Mouse (Mus musculus) heart, embryonic 13.5 days (tissue): ENCODE data around the gene Tmem209. TPM values are rescaled to one million over a fixed set of nuclear protein-coding genes. Genes with fewer than 3 reads are reported as not detected.

Experiments
- ATAC-seq: fragments of 200-750 bp; cut with Nextera tagmentation; 2 replicates; pipeline ENCODE4 v1.8.0; 2017; ENCODE audit warnings: moderate TSS enrichment; ENCODE audit not compliant: insufficient number of reproducible peaks, low FRiP score, low TSS enrichment; ENCODE audit errors: extremely low read depth
- H3K27ac ChIP-seq: fragments of 300-500 bp; sonication (generic); replicated peaks from 2 replicates; pipeline ENCODE4 v1.5.1; 2015; ENCODE audit warnings: moderate library complexity, mild to moderate bottlenecking, inconsistent platforms
- H3K27me3 ChIP-seq: fragments of 300-500 bp; sonication (generic); replicated peaks from 2 replicates; pipeline ENCODE4 v1.6.1; 2015; ENCODE audit warnings: mild to moderate bottlenecking, inconsistent platforms
- H3K36me3 ChIP-seq: fragments of 300-500 bp; sonication (generic); 2 replicates; pipeline ENCODE4 v1.6.1; 2015; ENCODE audit warnings: mild to moderate bottlenecking, inconsistent platforms
- H3K4me1 ChIP-seq: fragments of 300-500 bp; sonication (generic); 2 replicates; pipeline ENCODE4 v1.6.1; 2015; ENCODE audit warnings: inconsistent platforms
- H3K4me2 ChIP-seq: fragments of 300-500 bp; sonication (generic); 2 replicates; pipeline ENCODE4 v1.6.1; 2015; ENCODE audit warnings: inconsistent platforms, mild to moderate bottlenecking, moderate library complexity
- H3K4me3 ChIP-seq: fragments of 300-500 bp; sonication (generic); 2 replicates; pipeline ENCODE4 v1.5.1; 2015; ENCODE audit warnings: moderate library complexity, mild to moderate bottlenecking, inconsistent platforms
- H3K9ac ChIP-seq: fragments of 300-500 bp; sonication (generic); 2 replicates; pipeline ENCODE4 v1.6.1; 2015; ENCODE audit warnings: inconsistent platforms, mild to moderate bottlenecking, moderate library complexity
- H3K9me3 ChIP-seq: fragments of 300-500 bp; sonication (generic); 2 replicates; pipeline ENCODE4 v1.6.1; 2016; ENCODE audit warnings: inconsistent platforms
- WGBS: fragments of 180-500 bp; shearing (Covaris S2); methylation state at CpG from one replicate; pipeline ENCODE4 v1.1.7; 2015; ENCODE audit warnings: mixed read lengths; 5-methylcytosine and 5-hydroxymethylcytosine counted together
- polyA plus RNA-seq: library from polyadenylated mRNA; unstranded; fragments of >200 nt; fragmentation: Nextera tagmentation; extraction: Ambion mirVana; gene quantifications from 2 replicates; pipeline ENCODE4 v1.2.1, GENCODE M21; 2015

Gene Tmem209
- polyA plus RNA-seq, 1 experiment from 2014 or later = 24.2 TPM

DNA sequence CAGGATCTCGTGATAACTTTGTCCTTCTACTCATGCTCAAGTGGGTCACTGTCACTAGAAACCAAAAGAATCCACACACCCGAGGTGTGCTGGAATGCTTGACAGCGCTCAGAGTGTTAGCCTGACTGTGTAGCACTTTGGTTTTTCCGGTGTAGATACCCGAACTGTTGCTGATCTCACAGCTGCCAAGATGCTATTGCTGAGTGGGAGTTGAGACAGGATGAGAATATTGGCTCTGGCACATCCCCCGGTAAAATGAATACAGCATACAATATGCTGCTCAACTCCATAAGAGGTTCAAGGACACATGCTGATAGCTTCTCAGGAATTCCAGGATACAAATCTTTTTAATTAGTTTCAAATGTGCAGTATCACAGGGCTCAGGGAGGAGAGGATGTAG is 19.2 kb upstream of the Tmem209 start:
- 18% methylated on average over 6 of the region's 6 CpGs for WGBS
- ATAC-seq = peak; percentile 52; the same call in 1 of the 2 replicates
- H3K4me2 ChIP-seq = no peak overlapping the region

DNA sequence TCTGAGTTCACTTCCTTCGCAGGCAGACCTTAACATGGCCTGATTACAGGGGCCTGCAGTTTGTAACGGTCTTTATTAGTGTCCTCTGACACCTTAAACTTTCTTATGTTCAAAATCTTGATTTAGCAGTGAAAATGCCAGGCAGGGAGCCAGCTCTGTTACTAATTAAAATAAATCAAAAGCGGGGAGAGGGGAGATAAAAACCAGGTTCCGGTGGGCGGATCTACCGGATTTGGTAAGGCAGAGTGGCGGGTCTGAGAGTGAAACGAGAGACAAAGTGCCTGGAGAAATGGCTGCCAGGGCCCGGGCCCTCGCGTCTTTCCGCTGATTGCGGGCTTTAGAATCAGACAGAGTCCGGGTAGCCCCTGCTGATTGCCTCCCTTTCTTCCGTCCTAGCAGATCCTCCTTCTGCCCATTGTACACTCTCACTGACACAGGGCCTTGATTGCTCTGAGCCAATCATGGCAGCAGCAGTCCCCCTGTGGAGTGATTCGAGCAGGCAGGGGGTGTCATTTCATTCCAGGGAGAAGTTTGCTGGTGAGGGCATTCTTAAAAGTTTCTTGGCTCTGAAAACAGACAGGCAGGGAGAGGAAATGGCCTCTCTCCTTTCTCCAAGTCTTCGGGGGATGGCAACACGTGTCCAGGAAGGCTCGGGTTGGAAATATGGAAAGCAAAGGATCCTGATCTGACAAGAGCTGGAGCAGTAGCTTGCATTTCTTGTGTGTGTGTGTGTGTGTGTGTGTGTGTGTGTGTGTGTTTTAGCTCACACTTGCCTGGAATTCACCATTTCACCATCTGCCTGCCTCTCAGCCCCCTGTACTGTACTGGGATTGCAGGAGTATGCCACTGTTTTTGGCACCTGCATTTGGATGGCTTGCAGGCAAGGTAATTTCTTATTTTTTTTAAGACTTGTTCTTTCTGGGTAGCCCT is 17.3 kb upstream of the Tmem209 start:
- Histone ChIP-seq H3K27ac (peak overlapping the region; percentile 94), H3K27me3 (no peaks in the 10 kb centered on the region), H3K4me2 (peak overlapping the region; percentile 42), H3K4me3 (no peak overlapping the region), H3K9ac (peak overlapping the region; percentile 67), H3K9me3 (no peaks in the 10 kb centered on the region), H3K4me1 (peaks cover 59% of the 10 kb centered on the region), H3K36me3 (no peaks in the 10 kb centered on the region)
- ATAC-seq = 0 out of 2 replicates have a peak, but pooled peaks have one; percentile 22
- 18% methylated on average over 19 of the region's 19 CpGs for WGBS

More for the DNA sequence above, 19.2 kb upstream of the Tmem209 start:
- Histone ChIP-seq H3K4me3 (no peak overlapping the region), H3K36me3 (no peaks in the 10 kb centered on the region), H3K4me1 (peaks cover 59% of the 10 kb centered on the region), H3K9me3 (no peaks in the 10 kb centered on the region), H3K27me3 (no peaks in the 10 kb centered on the region), H3K27ac (peak overlapping the region; percentile 94), H3K9ac (peak overlapping the region; percentile 50; the same call in 1 of the 2 replicates)

DNA sequence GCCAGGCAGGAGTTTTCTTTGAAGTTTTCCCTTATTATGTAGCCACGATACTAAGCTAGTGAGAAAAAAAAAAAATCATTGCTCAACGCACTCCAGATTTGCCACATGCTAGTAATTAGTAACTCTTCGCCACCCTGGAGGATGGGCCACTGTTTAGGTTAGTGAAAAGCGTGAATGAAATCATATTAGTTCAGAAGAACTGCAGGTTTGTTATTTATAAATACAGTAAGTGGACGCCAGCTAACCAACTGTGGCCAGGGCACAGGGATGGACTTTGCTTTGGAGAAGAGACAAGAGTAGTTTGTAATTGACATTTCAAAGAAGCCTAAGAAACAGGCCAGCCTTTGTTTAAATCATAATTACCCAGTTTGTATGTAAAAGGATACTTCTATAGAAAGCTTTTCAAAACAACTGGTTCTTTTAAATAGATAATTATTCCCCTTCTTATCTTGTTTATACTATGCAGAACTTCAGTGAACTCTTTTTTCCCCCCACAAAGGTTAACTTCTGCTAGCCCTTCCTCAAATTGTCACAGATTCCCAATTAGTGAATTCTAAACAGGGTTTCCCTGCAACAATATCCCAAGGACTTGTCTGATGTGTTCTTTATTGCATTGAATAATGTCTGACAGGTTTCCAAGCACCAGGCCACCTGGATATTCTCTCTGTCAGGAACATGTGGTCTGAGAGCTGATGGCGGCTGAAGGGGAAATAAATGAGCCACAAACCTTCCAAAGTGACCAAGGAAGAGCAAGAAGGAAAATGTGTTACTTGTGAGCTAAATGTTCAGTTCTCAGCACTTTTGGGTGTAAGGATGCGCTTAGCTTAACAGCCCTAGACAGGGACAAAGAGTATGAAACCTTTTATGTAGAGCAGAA is 16.1 kb upstream of the Tmem209 start:
- Histone ChIP-seq H3K27me3 (no peaks in the 10 kb centered on the region), H3K4me2 (peak overlapping the region; percentile 2; the same call in 1 of the 2 replicates), H3K4me1 (peaks cover 59% of the 10 kb centered on the region), H3K27ac (peak overlapping the region; percentile 94), H3K36me3 (no peaks in the 10 kb centered on the region), H3K9ac (peak overlapping the region; percentile 47; the same call in 1 of the 2 replicates), H3K9me3 (no peaks in the 10 kb centered on the region), H3K4me3 (no peak overlapping the region)
- ATAC-seq = no peak
- 42% methylated on average over 7 of the region's 7 CpGs for WGBS

DNA sequence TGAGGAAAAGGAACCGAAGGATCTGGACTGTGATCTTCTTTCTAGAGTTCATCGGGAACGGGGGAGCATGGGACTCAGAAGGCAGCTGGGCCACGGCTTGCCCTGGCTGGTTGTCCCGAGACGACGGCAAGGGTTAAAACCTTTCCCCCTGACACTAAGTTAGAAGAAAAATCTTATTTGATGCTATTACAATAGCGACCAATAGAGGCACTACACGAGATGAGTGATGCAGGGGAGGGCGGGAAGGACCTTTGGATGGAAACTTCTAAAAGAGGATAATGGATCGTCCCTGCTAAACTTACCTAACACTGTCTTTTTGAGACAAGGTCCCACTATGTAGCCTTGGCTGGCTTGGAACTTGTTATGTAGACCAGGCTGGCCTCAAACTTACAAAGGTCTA is 10.8 kb upstream of the Tmem209 start:
- Histone ChIP-seq H3K9me3 (no peaks in the 10 kb centered on the region), H3K27me3 (no peaks in the 10 kb centered on the region), H3K4me1 (peaks cover 13% of the 10 kb centered on the region), H3K27ac (no peak overlapping the region), H3K36me3 (no peaks in the 10 kb centered on the region), H3K4me3 (no peak overlapping the region), H3K9ac (no peak overlapping the region), H3K4me2 (no peak overlapping the region)
- WGBS = 59% methylated on average over 11 of the region's 11 CpGs
- no peak for ATAC-seq

DNA sequence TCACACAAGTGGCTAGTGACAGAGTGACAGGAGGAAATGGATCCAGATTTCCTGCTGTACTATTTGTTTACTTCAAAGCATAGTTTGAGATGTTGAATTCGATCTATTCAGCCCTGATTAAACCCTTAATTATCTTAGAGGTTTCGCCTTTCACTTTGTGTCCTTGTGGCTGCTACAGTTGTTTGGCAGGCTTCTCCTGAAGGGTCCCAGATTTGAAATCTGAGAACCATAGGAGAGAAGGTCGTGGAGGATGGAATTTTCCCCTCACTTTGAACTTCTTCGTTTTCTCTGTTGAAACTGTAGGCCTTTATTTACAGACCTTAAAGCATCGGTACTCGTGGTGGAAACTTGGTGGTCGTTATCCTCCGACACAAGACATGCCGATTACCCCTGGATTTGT is 4.7 kb upstream of the Tmem209 start:
- peak overlapping the region; percentile 45 for H3K27ac ChIP-seq
- no peak for ATAC-seq
- 17% methylated on average over 9 of the region's 9 CpGs for WGBS
- no peaks in the 10 kb centered on the region for H3K27me3 ChIP-seq
- H3K4me2 ChIP-seq = 0 out of 2 replicates have a peak overlapping the region, but pooled peaks have one; percentile 1
- no peaks in the 10 kb centered on the region for H3K36me3 ChIP-seq
- H3K4me1 ChIP-seq = peaks cover 16% of the 10 kb centered on the region
- H3K9ac ChIP-seq = peak overlapping the region; percentile 48; the same call in 1 of the 2 replicates
- H3K4me3 ChIP-seq = no peak overlapping the region
- H3K9me3 ChIP-seq = no peaks in the 10 kb centered on the region

DNA sequence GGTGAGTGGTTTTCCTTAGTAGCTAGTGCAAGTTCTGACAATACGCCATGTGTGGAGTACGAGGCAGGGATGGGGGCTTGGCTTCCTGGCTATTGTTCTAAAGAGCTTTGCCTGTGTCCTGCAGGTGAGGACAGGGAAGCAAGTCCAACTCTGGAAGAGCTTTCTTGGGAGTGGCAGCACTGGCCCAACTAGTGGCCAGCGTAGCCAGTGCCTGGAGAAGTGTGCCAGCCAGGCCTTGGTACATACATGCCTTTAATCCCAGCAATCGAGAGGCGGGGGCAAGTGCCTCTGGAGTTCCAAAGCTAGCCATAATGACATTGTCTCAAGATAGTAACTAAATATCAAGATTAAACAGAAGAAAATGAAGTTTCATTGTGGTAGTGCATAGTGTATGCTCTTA is 708 bp upstream of the Tmem209 start:
- H3K27me3 ChIP-seq = no peaks in the 10 kb centered on the region
- H3K9ac ChIP-seq = peak overlapping the region; percentile 70
- WGBS = 79% methylated on average over 5 of the region's 5 CpGs
- H3K27ac ChIP-seq = peak overlapping the region; percentile 99
- H3K4me1 ChIP-seq = peaks cover 19% of the 10 kb centered on the region
- peaks cover 25% of the 10 kb centered on the region for H3K36me3 ChIP-seq
- ATAC-seq = no peak
- peak overlapping the region; percentile 81 for H3K4me2 ChIP-seq
- no peaks in the 10 kb centered on the region for H3K9me3 ChIP-seq
- peak overlapping the region; percentile 62; the same call in 1 of the 2 replicates for H3K4me3 ChIP-seq

DNA sequence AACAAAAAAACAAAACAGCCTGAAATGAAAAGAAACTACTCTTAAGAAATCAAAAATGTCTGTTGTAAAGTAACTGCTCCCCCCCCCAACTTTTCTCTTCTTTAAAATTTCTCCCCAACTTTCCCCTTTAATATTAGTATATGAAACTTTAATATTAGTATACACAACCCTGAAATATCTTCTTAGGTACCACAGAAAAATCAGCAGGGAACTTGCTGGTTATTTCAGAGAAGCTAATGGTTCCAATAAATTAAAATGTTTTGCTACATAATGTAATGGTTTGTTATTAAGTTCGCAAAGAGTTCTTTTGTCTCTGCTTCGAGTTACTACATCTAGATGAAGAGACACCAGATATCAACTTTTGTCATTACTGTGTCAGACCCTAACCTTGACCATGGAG is 759 bp downstream of the Tmem209 start:
- Histone ChIP-seq H3K9ac (peak overlapping the region; percentile 87), H3K4me1 (peaks cover 11% of the 10 kb centered on the region), H3K27ac (peak overlapping the region; percentile 99), H3K9me3 (no peaks in the 10 kb centered on the region), H3K36me3 (peaks cover 36% of the 10 kb centered on the region), H3K27me3 (no peaks in the 10 kb centered on the region), H3K4me3 (peak overlapping the region; percentile 62), H3K4me2 (peak overlapping the region; percentile 81)
- no peak for ATAC-seq
- 11% methylated on average over 2 of the region's 2 CpGs for WGBS

DNA sequence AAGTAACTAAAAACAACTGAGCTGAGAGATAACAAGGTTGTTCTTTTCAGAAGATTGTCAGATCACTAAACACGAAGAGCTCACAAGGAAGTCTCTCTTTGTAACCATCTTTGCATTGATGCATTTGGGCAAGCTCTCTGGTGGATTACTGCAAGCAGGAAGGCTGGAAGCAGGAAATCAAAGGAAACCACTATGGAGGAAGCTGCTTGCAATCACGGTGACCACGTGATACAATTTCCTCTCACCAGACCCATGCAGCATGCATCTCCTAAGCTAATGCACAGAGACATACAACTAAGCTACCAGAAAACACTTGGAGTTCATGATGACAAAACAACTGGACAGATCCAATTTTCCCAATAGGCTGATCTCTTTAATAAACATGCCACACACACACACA is 10.5 kb downstream of the Tmem209 start:
- peaks cover 8% of the 10 kb centered on the region for H3K4me1 ChIP-seq
- H3K9ac ChIP-seq = no peak overlapping the region
- WGBS = 66% methylated on average over 3 of the region's 3 CpGs
- no peak overlapping the region for H3K4me3 ChIP-seq
- ATAC-seq = no peak
- peaks cover 76% of the 10 kb centered on the region for H3K36me3 ChIP-seq
- H3K9me3 ChIP-seq = no peaks in the 10 kb centered on the region
- no peak overlapping the region for H3K4me2 ChIP-seq
- H3K27ac ChIP-seq = no peak overlapping the region
- no peaks in the 10 kb centered on the region for H3K27me3 ChIP-seq

DNA sequence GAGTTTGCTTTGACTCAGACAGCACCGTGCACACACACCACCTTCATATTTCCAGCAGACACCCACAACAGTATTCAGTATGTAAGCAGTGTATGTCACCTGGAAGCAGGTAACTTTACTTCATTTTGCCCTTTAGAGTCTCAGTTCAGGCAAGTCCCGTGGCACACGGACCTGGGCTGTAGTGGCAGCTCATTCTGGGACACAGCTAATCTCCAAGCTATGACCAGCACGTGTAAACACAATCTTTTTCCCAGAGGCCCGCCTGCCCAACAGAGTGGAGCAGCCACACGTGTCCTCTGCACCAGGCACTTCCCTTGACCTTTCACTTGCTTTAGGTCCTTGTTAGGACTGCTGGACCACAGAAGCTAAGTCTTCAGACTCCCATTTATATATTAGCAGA is 23.1 kb downstream of the Tmem209 start:
- Histone ChIP-seq H3K4me1 (no peaks in the 10 kb centered on the region), H3K36me3 (peaks cover 94% of the 10 kb centered on the region), H3K4me2 (no peak overlapping the region), H3K27ac (no peak overlapping the region), H3K9me3 (no peaks in the 10 kb centered on the region), H3K27me3 (no peaks in the 10 kb centered on the region), H3K4me3 (no peak overlapping the region), H3K9ac (no peak overlapping the region)
- 80% methylated on average over 6 of the region's 6 CpGs for WGBS
- ATAC-seq = no peak

DNA sequence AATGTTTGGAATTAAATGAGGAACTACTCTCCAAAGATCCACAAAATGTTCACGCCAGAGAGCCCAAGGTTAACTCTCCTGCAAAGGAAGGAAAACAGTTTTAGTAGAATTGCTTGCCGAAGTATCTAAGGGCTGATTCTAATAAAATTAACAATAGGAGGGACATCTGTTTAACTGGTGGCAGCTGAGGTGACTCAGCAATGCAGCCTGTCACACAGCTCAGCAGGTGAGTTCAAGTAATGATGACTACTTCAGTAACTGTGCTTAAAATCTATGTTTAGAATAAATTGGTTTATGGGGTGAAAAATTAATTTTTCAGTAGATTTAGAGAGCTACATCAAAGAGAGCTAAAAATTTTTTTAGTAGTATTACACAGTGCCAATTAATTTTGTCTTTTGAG is 26.7 kb downstream of the Tmem209 start:
- Histone ChIP-seq H3K27me3 (no peaks in the 10 kb centered on the region), H3K27ac (no peak overlapping the region), H3K9me3 (no peaks in the 10 kb centered on the region), H3K4me1 (no peaks in the 10 kb centered on the region), H3K36me3 (peaks cover 99% of the 10 kb centered on the region), H3K9ac (no peak overlapping the region), H3K4me3 (no peak overlapping the region), H3K4me2 (no peak overlapping the region)
- no peak for ATAC-seq
- WGBS = 86% methylated on average over 2 of the region's 2 CpGs

DNA sequence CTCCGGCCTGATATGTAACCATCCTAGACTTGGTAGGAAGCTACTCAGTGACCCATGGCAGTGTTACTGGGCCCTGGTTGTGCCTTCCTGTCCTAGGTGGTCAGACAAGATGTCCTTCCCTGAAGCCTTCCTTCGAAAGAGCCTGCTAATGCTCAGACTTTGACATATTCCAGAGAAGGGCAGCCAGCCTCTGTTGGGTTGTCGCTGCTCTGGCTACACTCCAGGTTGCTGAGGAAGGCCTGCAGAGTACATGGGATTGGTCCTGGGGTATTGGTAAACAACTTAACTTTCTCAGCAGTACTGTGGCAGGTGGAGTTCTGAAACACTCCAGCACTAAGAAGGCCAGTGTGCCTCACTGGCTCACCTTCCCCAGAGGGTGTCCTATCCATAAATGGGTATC is 30.2 kb downstream of the Tmem209 start:
- peaks cover 73% of the 10 kb centered on the region for H3K36me3 ChIP-seq

More for the DNA sequence above, 30.2 kb downstream of the Tmem209 start:
- no peak overlapping the region for H3K4me3 ChIP-seq
- no peak overlapping the region for H3K4me2 ChIP-seq
- 73% methylated on average over 3 of the region's 3 CpGs for WGBS
- H3K9ac ChIP-seq = no peak overlapping the region
- H3K4me1 ChIP-seq = 0 out of 2 replicates have a peak, but pooled peaks cover 4% of the 10 kb centered on the region
- no peaks in the 10 kb centered on the region for H3K9me3 ChIP-seq
- no peak overlapping the region for H3K27ac ChIP-seq
- no peaks in the 10 kb centered on the region for H3K27me3 ChIP-seq
- no peak for ATAC-seq
